Mouse (Mus musculus) layer of hippocampus, adult 6 months (tissue): Measurements from ENCODE around the gene Mall. TPM values are rescaled to one million over a fixed set of nuclear protein-coding genes. Genes with fewer than 3 reads are reported as not detected.

Experiments used
- long read RNA-seq, 2 experiments: library from polyadenylated mRNA; unstranded; transcript quantifications; one replicate each; pipeline ENCODE4 v2.0.0; 2019 to 2020
- polyA plus RNA-seq: library from polyadenylated mRNA; unstranded; fragments of <200 nt; fragmentation: Nextera tagmentation; gene quantifications from 2 replicates; pipeline ENCODE4 v1.2.3, GENCODE M21; 2021

Mall gene
- 0.35 and 0.38 TPM in 2 replicates for polyA plus RNA-seq
- long read RNA-seq, experiment 1, result 0 reads
- long read RNA-seq, experiment 2, partial matches to known transcripts, result 0 of 1 reads
- long read RNA-seq, experiment 2, other reads (novel, unspliced or antisense), result 0 of 1 reads

DNA sequence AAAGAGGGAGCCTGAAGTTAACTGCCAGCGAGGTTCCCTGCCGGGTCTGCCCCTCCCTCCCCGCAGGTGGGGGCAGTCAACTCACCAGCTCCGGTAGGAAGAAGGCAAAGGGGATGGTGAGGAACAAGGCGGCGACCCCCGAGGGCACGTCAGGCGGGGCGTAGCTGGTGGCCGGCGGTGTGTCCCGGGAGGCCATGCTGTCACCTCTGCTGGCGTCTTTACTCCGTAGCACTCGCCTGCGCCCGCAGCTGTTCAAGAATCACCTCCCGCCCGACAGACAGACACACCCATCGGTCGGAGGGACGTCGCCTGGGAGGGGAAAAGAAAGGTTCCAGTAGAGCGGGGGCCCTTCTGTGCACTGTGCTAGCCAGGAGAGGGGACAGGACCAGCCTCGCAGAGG lies at the start of gene Mall:
Gene Mall, minus strand, starts transcription at position 262 of the 400 bp plus-strand sequence.

DNA sequence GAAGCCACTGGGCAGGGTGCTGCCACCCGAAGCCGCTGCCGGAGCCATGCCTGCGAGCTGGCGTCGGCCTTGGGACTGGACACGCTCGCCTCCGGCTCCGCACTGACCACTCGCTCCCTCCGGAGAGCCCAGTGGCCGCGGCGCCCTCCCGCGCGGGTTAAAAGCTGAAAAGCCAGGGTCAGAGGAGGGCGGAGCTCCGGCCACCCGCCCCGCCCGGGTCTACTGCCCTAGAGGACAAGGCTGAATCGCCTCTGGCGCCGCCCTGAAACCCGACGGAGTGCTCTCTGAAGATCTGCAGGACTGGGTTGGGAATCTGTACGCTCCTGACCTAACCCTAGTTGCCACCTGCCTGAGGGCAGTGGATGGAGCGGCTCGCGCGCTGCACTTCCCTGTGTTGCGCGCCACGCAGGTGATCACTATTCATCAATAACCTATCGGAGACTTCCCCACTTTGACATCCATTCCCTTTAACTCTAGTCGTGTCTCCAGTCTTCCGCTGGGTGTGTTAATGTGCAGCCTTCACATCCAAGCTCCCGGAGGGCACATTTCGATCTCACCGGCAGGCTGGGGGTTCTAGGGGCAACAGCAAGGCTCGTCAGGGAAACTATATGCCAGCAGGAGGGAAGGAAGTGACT lies 73.5 kb downstream of the Mall start, which contains the start of gene Mal:
Gene Mal, minus strand, starts transcription at position 610 of the 635 bp plus-strand sequence.

Other genes starting within 250 kb of the Mall start
- 37.6 and 39.6 TPM in 2 replicates for gene Kcnip3, start 207.8 kb downstream of the Mall start, polyA plus RNA-seq
- 0.16 and 0.30 TPM in 2 replicates for gene Prom2, start 188.5 kb downstream of the Mall start, polyA plus RNA-seq
- 2.1 and 2.8 TPM in 2 replicates for gene Zfp661, start 142.8 kb downstream of the Mall start, polyA plus RNA-seq
- 123 and 126 TPM in 2 replicates for gene Mrps5, start 142.7 kb downstream of the Mall start, polyA plus RNA-seq
- gene Mal, start 73.2 kb downstream of the Mall start, polyA plus RNA-seq, result 112 and 148 TPM in 2 replicates
- 7.1 and 8.3 TPM in 2 replicates for gene Nphp1, start 59.0 kb upstream of the Mall start, polyA plus RNA-seq
- 134 and 146 TPM in 2 replicates for gene Mtln, start 62.6 kb upstream of the Mall start, polyA plus RNA-seq
- gene Bub1, start 101.9 kb upstream of the Mall start, polyA plus RNA-seq, result not detected in 2 replicates
- 0.05 TPM in 1 of 2 replicates, not detected in the other for gene Acoxl, start 108.9 kb upstream of the Mall start, polyA plus RNA-seq